Mouse (Mus musculus) layer of hippocampus, postnatal 36 days (tissue): ENCODE measurements at regions not wholly inside any gene's neighbourhood (a gene's known extent, or its start where the extent isn't known, plus 50 kb on each side); places are given as distances from the start of the nearest gene placed in this dataset.

ENCODE experiments used
- DNase-seq, 2 experiments: peaks; one replicate each; pipeline ENCODE4 v3.0.0; 2022

GRCm38 (mm10) chr17:4301142-4301853, 605.2 kb upstream of the Nox3 start:
- DNase-seq: no peak

- DNase-seq: no peak
Measured at GRCm38 (mm10) chr17:4311785-4312379, 615.8 kb upstream of the Nox3 start.

GRCm38 (mm10) chr17:4319141-4319540, 623.1 kb upstream of the Nox3 start:
- no peak for DNase-seq

DNA sequence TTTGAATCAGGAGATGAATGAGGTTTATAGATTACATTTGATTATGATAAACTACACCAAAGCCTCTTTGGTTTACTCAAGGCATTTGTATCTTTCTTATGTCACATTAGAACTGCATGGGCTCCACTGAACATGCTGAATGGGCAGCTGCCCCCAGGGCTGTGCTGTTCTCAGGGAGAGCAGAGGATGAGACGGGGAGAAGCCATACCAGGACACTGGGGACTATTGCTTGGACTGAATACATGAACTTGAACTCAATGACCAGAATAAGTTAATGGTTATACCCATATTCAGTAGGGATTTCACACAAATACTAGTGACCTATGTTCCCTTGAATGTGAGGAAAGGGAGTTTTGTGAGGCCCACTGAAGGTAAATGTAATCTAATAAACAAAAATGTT, 632.7 kb upstream of the Nox3 start:
- DNase-seq: no peak

- peak in 1 of 2 experiments; percentile 5 for DNase-seq
Measured at GRCm38 (mm10) chr17:4331650-4332049, 635.6 kb upstream of the Nox3 start.

GRCm38 (mm10) chr17:4333091-4333490, 637.0 kb upstream of the Nox3 start:
- no peak for DNase-seq

DNA sequence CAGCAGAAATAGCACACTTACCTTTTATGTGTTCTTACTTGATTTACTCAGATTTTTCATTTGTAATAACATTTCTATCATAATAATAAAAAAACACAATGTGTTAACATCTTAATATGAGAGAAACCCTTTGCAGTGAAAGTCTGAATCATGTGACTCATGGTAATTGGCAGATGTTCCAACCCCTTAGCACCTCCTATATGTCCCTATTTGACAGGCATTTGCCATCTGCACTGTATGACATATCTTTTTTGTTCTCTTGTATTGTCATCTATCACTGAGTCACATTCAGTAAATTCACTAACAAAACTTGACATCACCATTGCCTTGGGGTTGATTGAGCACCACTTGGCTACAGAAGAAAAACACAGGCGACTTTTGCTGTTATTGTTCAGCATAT, 641.1 kb upstream of the Arid1b start:
- DNase-seq: no peak

DNA sequence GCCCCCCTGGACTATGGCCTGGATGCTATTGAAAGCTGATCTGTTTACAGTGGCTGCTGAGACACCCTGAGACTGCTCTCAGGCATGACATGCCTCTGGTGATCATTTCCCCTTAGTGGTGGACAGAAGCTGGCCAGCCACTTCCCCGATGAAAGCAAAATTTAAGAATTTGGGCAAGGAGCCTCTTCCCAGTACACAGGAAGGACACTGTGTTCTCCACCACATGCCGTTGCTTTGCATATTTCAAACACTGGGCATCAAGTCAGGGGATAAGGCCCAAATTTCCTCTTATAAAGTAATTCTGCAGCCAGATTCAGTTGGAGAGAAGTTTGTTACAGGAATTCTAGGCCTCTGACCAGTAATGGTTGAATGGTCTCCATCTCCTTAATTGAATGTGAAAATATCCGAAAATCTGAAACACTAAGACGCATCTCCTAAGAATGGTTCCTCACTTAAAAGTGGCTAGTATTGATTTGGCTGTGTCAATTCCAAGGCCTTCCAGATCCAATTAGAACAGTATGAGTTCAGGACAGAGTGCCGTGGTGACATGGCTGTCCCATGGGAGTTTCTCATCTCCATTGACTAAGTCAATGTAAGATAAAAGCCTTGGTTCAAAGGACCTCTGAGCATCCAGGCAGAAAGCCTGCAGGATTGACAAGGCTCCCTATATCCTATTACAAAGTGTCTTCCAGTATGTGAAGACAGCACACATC, 638.5 kb upstream of the Arid1b start:
- DNase-seq: no peak

GRCm38 (mm10) chr17:4360413-4361320, 633.5 kb upstream of the Arid1b start:
- DNase-seq: no peak

- DNase-seq: no peak
Measured at GRCm38 (mm10) chr17:4365811-4366210, 628.3 kb upstream of the Arid1b start.

GRCm38 (mm10) chr17:4380449-4380848, 613.7 kb upstream of the Arid1b start:
- DNase-seq: no peak

GRCm38 (mm10) chr17:4380873-4381272, 613.3 kb upstream of the Arid1b start:
- DNase-seq: no peak

DNA sequence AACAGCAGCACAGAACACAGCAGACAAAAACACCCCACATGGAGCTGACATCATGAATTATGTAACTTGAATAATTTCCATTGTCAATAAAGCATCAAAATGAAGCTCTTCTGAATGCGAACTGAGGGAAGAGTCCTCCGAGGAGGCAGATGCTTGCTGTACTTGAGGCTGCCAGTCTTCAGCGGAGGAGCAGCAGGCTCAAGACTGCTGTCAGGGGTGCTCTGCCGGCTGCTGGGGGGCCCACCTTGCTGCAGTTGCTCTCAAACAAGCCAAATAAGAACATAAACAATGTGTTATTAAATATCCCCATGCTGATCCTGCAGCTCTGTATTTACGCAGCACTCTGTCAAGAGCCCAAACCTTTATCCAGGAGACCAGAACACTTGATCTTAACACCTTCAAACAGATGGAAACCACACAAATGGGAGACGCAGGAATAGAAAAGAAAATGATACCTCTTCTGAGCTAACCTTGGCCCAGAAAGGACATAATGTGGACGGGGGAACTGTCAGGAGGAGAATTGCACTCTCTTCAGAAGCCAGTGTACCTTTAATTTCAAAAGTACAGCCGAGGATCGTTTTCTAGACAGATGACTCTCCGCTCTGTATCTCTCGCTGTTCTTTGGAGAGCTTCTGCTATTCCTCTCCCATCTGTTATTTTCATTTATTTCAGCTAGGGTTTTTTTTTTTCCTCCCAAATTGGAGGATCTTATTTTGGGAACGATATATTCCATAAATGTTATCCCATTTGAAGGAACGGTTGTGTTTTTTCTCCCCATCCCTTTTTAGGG, 612.0 kb upstream of the Arid1b start:
- DNase-seq: peak; percentile 51 to 57

DNA sequence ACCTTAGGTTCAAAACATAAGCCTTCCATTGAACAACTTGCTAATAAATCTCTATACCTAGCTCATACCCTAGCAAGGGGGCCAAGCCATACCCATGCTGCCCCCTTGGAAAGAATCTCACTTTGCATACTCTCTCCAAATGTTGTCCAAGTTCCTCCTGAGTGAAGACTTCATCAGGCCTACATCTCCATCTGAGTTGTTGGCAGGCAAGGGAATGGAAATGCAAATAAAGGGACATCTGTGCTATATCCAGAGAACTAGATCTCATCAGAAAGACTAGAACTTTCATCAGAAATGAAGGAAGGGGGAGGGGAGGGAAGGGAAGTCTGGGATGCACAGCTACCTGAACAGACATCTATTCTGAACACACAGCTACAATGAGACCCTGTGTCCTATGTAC, 611.4 kb upstream of the Arid1b start:
- DNase-seq: no peak

- DNase-seq: no peak
Measured at GRCm38 (mm10) chr17:4387616-4388015, 606.5 kb upstream of the Arid1b start.

GRCm38 (mm10) chr17:4390012-4390411, 604.1 kb upstream of the Arid1b start:
- DNase-seq: no peak

GRCm38 (mm10) chr17:4390577-4390976, 603.6 kb upstream of the Arid1b start:
- DNase-seq: no peak

DNA sequence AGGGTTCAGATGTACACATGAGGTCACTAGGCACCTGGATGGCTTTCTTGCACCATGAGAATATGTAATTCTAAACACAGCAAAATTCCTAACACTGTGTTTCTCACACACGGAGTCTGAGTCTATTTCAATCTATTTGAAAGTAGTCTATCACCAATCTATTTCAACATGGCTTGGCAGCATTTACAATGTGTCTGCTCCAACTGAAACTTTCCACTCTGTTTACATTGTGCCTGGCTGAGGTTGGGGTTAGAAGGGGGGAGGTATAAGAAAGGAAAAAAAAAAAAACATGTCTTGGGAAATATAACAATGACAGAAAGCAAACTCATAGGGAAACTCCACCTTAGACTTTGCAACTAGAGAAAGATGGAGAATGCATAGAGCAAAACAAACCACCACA, 602.9 kb upstream of the Arid1b start:
- no peak for DNase-seq

GRCm38 (mm10) chr17:4396119-4396518, 598.0 kb upstream of the Arid1b start:
- no peak for DNase-seq

- DNase-seq: no peak
Measured at GRCm38 (mm10) chr17:4417686-4418085, 576.4 kb upstream of the Arid1b start.

GRCm38 (mm10) chr17:4424451-4425168, 569.5 kb upstream of the Arid1b start:
- no peak for DNase-seq
